Mouse (Mus musculus): Measurements from ENCODE around the gene Fyn.

Fyn gene

DNA sequence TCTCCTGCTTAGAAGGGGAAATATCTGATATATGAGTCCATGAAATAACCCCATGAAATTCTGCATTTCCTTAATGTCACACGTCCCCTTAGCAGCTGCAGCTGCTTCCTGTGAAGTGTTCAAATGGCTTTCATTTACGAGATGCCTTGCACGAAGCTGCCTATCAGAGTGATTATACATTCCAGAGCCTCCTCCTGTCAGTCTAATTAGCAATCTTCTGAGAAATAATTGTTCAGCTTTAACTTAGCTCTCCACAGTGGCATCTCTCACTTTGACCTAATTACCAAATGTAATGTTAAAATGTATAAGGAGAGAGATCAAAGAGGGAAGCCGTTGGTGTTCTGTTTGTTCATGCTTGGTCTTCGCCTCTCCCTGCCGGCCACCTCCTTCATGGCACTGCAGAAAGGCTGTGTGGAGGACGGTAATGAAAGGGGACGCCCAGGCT lies 115.7 kb downstream of the Fyn start:
- no peak for DNase-seq

DNA sequence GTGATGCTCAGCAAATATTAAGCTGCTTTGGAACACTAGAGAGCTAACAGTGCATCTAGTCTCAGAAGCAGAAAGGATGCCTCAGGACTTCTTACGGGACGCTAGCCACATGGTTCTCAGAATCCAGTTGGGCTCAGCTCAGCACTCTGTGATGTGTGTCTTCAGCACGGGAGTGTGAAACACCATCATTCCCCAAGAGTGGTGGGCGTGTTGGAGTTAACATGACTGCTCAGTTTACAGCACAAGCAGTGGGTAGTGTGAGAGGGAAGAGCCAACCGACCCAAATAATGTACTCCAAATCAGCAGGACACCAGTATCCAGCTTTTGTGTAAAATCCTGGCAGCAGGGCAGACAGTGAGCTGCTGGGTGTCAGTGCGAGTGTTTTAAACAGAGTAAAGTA lies 116.2 kb downstream of the Fyn start:
- no peak for DNase-seq

DNA sequence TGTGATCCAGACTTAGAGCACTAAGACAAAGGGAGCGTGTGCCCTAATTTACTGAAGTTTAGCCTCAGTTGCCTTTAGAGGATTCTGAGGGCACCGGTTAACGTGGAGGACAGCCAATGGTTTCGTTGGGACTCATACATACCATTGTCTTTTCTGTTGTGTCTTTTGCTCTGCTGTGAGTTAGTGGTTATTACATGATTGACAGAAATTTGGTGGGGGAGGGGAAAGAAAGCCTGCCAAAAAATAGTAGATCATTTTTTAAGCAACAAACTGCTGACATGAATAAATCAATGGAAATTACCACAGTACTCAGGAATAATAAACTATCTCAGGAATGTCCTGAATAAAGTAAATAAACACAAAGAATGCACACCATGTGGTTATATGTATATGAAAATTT lies 117.3 kb downstream of the Fyn start:
- DNase-seq, result no peak

DNA sequence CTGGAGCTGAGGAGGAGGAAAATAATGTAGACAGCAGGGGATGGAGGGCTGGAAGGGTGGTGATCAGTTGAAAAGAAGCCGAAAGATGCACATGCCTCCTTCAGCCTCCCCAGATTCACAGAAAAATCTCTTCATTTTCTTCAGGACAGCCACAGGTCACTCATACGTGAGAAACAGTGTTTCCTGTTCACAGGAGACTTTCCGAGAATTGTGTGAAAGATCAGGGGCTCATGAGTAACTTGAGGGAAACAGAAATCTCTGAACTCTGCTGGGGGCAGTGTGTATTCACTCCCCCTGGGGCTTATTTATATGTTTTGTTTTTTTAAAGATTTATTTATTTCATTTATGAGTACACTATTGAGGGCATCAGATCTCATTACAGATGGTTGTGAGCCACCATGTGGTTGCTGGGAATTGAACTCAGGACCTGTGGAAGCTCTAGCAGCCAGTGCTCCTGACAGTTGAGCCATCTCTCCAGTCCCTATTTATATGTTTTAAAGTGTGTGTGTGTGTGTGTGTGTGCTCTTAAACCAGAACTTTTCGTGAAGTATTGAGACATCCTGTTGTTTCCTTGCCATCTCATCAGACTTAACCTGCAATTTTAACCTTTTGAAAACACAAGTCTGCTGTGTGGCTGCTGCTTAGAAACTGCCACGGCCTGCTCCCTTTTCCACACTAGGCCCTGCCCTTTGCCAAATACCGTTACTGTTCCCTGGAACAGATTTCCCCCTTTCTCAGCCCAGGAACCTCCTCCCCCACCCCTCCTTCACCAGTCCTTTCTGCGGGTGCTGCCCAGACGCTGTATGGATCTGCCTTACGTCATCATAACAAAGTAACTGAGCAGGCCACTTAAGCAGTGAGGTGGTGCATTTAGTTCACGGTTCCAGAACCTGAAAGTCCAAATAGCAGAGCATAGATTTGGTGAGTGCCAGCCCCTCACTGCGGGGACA lies 118.1 kb downstream of the Fyn start:
- DNase-seq, result no peak

DNA sequence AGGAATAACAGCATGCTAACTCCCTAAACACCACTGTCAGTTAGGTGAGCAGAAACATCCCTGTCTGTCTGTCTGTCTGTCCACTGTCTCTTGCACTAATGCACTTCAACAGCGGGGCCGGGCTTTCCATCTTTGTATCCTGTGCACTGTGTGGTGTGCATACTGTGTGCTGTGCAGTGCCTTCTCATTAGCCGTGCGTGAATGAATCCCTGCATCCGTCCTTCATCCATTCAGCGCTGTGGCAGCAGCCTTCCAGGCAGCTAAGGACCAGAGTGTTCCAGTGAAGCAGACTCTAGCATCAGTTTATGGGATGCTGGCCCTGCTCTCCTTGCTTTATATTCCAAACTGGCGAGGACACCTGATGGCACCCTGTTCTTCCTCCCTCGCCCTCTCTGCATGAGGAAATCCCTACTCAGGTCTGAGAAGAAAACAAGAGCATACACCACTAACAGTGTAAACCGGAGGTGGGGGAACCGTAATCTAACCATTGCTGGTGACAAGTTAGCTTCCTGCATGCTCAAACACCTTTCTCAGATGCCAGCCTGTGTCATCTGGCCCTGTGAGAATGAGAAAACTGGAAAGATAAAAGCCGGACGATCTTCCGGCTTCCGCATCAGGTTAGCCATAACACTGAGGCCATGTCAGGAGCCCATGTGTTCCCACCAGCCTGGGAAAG lies 119.2 kb downstream of the Fyn start:
- DNase-seq, result no peak

DNA sequence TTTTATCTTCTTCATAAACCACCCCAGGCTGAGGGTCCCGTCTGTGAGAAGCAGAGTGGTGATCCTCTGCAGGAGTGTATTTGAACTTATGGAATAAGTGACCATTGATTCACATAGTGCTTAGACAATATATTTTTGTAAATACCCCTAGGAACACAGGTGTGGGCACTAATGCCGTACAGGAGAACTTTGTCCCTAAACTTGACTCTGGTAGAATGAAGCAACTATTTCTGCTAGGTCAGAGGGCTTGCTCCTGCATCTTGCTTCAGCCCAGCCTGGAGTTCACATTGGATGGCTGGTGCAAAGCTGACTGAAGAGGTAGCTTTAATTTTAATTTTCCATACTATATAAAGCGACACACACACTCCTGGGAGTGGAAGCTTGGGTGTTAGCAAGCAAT lies 119.9 kb downstream of the Fyn start:
- no peak for DNase-seq

DNA sequence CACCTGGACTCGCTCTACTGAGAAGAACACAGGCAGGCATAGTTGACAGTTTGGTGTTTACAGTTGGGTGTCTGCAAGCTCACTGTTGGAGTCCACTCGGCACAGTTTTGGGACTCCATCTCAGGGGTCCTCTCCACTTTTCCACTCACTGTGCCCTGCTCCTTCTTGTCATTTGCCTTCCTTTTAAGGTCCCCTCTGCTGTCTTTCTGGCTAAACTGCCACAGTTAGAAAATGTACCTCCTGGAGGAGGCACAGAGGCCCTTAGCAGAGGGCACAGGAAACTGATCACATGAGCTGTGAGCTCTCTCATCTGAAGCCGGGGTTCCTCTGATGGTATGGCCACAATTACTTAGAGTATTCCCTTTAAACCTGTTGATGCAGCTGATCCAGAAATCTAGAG lies 120.3 kb downstream of the Fyn start:
- DNase-seq, result no peak

DNA sequence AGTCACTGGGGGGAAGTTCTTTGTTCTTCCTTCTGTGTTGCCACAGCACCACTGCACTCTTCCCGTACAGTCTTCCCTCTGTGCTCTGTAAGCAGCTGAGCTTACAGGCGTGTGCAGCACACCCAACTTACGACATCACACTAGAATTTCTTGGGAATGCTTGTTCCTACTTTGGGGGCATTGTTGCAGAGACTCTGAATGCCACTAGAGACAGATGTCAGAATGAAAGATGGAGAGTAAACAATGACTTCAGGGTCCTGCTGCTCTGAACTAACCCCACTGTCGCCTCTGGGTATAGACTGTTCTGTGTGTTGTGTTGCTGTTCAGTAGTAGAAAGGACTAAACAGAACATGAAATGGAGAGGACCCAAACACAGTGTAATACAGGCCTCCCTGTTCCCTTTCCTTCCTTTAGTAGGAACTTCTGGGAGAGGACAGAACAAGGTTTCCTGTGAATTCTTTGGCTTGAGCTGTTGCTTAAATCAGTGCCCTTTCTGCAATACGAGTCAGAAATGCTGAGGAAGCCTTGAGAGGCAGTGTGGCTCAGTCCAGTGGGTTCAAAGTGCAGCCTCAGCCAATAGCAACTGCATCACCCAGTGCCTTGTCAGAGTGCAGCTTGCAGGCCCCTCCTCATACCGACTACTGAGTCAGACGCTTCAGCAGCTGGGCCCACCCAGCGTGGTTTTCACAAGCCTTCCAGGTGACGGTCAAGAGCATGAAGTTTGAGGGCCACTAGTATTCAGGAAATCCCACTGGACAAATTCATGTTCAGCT lies 121.9 kb downstream of the Fyn start:
- DNase-seq, result no peak

DNA sequence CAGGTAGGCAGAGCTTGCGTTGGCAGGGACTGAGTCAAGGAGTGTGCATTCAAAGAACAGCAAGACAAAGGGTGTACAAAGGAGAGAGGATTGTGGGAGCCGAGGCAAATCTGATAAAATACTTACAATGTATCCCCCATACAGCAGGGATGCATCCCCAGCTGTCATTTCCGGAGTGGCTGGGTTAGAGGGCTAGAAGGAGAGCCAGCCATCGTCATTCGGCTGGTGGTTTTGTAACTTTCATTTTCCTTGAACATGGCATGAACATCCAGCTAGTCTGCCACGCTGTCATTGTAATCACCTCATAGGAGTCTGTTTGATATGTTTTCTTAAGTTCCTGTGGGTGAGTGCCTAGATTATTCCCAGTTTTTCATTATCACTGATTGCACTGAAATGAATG lies 123.5 kb downstream of the Fyn start:
- DNase-seq, result no peak

DNA sequence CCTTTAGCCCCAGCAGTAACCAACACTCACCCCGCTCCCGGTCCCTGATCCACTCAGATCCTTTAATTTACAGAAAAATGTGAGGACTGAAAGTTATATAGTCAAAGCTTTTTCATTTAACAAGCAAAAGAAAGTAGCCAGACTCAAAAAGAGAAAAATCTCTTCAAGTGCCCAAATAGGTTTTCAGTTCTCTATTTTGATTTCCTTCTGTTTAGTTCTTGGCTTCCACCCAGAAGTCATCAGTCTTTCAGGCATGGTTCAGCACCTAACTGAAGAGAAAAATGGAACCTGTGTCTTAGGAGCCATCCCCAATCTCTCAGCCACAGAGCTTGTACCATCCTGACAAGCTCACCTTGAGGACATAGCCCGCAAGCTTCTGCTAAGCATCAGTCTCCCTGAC lies 124.4 kb downstream of the Fyn start:
- no peak for DNase-seq

DNA sequence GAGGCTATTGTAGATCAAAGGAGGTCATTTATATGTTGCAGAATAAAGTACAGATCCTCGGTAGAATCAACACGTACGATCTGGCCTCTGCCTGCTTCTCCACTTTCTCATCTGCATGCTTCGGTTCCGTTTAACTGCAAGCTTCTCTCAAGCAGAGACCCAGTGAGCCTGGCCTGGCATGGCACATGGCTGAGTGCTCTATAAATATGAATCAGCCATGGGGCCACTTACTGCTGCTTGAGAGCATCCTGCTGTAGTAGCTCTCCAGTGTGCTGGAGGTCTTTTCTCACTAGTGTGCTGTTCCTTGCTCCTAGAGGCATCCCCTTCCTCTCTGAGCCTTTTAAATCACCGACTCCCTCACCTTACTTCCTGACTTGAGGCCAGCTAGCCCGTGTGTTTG lies 130.0 kb downstream of the Fyn start:
- no peak for DNase-seq

DNA sequence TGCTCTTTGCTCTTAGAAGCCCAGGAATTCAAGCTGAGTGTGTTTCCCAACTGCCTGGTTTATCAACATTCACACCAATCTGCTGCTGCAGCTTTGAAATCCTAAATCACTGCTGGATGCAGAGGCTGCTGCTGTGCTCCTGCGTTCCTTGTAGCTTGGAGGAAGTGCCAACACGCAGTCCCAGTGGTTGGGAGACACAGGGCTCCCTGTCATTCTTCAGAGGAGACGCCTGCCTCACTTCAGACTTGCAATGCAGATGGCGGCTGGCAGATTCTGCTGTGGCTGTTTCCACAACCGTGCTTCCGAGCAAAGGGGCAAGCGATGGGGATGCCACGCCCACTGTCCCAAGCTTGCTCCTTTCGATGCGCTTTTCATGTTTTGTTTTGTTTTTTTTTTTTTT lies 132.9 kb downstream of the Fyn start:
- no peak for DNase-seq

DNA sequence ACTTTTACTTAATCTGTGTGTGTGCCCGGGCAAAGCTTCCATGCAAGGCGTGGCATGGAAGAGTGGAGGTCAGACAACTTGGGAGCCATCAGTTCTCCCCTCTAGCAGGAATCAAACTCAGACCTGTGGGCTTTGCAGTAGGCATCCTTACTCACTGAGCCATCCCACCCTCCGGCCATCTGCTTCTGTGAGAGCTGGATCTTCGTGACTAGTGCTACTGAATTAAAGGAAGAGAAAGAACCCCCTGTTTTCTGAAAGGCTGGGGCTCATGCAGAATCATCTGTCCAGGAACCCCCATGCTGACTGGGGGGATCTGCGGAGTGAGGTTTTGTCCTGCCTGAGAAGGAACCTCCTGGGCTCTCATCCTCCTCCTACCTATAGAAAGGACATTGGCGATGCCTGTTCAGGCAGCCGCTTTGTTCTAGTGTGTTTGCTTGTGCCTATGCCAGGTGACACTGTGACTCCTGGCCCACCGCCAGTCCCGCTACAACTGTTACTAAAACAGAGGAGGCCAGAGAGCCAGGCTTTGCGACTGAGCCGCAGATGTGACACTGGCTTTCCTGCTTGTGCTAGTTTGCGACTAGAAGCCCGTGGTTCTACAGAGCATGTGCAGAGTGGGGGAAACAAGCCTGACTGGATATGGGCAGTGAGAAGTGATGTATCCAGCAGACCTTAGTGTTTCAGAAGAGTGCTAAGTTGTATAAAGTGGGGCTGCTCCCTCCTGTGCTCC lies 133.5 kb downstream of the Fyn start:
- DNase-seq, result peak; percentile 76

DNA sequence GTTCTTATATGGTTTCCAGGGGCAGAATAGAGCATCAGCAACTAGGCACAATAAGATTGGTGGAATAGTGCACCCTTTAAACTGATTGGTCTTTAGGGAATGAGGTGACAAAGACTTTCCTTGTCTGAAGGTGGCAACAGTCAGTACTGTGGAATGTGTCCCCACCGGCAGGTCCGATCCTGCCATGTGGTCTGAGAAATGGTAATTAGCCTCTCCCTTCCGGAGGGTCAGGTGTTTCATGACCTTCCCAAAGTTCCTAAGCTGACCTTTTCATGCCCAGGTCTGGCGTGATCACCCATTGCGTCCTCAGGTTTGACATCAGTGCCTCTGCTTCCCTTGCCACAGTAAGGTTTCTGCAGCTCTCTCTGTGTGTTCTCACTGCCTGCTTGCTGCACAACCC lies 134.7 kb downstream of the Fyn start:
- DNase-seq, result no peak

DNA sequence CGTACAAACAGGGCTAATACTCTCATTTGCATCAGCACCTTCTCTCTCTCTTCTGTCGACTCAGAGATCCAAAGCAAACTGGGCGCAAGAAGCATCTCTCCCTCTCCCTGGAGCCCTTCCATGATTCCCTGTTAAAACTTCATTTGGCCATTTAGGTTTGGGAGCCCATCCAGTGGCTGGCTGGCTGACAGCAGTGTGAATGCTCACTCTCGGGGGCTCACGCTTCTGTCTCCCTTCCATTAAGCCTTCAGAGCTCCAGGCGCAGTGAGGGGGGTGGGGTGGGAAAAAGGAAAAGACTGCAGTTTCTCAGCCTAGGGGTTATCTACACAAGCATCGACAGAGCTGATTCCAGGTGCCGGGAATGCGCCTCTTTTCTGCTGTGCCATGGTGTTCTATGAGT lies 136.4 kb downstream of the Fyn start:
- DNase-seq, result no peak

DNA sequence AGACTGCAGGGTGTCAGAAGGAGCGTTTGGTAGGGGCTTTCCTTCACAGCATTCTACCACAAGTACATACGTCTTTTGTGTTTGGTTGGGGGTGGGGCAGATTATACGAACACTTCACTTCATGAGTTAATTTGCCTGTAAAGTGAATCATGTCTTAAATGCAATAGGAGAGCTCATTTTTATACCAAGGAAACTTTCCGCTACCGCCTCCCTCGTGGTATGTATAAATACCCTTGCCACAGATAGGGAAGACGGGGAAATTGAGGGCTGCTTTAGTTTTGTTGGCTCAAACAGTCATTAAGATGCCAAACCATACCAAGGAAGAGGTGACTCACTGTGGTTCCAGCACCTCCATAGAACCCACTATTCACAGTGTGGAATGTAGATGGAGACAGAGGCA lies 137.0 kb downstream of the Fyn start:
- no peak for DNase-seq

DNA sequence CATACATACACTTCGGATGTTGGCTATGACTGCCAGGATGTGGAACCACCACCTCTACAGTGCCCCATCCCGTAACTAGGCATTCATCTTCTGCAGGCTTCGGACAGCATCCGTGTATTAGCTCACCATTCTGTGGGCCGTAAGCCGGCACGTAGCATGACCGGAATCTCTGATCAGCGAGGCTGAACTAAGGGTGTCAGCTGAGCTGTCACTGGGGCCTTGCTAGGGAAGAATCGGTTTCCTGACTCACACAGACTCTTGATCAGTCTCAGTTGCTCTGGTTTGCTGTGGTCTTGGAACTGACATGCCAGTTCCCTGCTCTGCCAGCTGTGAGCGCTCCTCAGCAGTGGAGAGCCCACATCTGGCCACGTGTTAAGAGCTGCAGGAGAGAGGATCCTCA lies 137.7 kb downstream of the Fyn start:
- no peak for DNase-seq

DNA sequence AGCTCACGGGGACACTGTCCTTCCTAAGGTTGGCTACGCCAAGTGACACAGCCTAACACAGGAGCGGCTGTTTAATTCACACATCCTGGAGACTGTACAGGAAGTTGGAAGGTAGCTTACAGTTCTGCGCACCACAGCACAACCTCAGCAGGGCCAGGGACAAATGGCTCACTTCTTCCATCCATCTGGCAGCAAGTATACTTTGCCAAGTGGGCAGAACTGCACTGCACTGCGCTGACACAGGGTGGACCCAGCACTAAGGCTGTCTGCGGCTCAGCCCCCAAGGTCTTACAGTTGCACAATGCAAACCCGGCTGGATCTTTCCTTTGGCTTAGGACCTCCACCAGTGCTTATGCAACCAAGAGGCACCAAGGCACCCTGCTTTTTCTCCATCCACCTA lies 138.2 kb downstream of the Fyn start:
- peak; percentile 42 for DNase-seq

DNA sequence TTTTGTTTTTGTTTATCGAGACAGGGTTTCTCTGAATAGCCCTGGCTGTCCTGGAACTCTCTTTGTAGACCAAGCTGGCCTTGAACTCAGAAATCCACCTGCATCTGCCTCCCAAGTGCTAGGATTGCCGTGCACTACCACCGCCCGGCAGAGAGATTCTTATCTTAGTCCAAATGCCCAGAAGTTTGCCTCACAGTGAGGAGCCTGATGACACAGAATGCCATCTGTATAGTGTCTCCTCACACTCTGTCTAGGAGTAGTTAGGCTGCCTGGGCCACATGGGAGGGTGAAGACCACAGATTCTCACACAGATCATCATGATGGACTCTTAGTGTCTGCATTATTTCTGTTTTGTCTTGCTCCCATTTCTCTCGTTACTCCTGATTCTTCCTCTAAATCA lies 140.1 kb downstream of the Fyn start:
- DNase-seq, result no peak

DNA sequence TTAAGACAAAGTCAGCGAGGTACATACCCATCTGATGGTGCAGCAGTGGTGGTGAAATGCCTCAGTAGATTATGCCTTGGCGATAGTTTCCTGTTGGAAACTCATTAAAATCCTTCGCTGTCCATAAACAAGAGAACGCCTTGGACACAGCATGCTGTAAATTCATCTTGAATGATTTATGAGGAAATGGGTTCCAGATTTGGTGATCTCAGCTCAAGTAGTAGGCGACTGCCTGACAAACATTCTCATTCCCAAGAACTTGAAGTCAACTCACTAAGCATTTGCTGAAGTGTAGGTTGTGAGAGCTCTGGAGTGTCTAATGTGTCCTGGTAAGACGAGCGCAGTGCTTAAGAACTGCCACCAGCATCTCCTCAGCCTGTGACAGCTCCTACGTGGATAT lies 141.3 kb downstream of the Fyn start:
- DNase-seq, result no peak

DNA sequence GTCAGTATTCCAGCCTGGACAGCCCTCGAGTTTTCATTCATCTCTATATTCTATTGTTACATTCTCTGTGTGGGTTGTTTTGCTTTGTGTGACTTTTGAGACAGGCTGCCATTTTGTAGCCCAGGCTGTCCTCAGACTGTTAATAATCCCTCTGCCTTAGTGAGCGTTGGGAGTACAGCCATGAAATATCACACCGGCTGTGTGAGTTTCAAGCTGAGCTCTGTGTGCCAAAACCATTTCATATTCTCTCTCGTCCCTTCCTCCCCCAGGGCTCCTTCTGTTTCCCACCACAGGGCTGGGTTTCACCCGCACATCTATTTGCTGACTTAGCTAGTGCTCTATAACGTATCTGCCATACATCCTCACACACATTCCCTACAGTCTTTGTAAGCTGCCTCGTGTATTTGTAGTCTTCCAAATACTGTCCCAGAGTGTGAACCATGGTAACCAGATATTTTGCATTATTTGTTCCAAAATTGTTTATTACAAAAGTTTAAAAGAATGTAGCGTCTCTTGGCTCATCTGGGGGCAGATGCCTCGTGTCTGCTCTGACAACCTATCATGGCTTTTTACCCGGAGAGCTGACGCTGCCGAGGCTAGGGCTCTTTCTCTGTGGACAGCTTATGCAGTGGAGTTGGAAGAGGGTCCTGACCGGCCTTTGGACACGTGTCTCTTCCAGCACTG lies 144.1 kb downstream of the Fyn start:
- DNase-seq, result no peak

DNA sequence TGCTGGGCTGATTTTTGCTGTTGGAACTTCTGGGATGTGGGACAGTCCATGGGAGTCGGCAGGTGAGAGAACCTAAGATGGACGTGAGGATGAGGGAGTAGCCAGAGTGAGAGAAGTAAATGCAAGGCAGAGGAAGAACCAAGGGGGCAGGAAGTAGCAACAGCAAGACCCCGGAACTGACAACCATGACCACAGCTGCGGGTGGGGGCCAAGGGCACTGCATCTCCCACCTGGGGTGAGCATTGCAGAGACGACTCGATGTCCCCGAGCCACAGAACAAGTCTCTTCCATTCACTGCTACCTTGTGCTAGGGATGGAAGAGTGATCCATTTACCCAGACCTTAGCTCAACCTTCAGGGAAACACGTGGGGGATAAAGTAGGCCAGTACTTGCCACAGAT lies 146.3 kb downstream of the Fyn start:
- no peak for DNase-seq
